Mouse (Mus musculus): ENCODE data around the gene Kcnip1. TPM values are rescaled to one million over a fixed set of nuclear protein-coding genes. Genes with fewer than 3 reads are reported as not detected.

Kcnip1 gene
- polyA plus RNA-seq, 1 experiment from 2014 or later = 41.6 TPM

DNA sequence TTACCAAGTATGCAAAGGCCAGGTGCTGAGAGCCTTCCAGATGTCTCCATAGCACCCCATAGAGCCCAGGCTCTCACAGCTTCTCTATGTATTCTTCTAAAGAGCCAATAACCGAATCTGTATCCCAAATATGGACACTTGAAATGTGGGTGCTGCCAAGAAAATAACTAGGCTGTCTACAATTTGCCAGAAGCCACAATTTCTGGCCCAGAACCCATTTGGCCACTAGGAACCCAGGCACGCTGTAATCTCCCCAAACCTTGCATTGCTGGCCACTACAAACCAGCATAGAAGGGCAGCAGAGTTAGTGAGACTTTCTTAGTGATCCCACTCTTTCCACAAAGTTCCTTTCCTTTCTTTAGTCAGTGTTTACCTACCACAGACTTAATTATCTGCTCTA is 17.8 kb downstream of the Kcnip1 start:
- H3K27me3 ChIP-seq = no peaks in the 10 kb centered on the region
- H3K4me3 ChIP-seq (replicated peaks) = no peak overlapping the region
- ATAC-seq = no peak
- H3K36me3 ChIP-seq = no peaks in the 10 kb centered on the region
- 79% methylated on average over 2 of the region's 2 CpGs for WGBS
- no peaks in the 10 kb centered on the region for H3K9me3 ChIP-seq
- H3K4me2 ChIP-seq (replicated peaks) = no peak overlapping the region
- no peak overlapping the region for H3K9ac ChIP-seq (replicated peaks)
- no peak overlapping the region for H3K27ac ChIP-seq
- H3K4me1 ChIP-seq (replicated peaks) = no peaks in the 10 kb centered on the region

DNA sequence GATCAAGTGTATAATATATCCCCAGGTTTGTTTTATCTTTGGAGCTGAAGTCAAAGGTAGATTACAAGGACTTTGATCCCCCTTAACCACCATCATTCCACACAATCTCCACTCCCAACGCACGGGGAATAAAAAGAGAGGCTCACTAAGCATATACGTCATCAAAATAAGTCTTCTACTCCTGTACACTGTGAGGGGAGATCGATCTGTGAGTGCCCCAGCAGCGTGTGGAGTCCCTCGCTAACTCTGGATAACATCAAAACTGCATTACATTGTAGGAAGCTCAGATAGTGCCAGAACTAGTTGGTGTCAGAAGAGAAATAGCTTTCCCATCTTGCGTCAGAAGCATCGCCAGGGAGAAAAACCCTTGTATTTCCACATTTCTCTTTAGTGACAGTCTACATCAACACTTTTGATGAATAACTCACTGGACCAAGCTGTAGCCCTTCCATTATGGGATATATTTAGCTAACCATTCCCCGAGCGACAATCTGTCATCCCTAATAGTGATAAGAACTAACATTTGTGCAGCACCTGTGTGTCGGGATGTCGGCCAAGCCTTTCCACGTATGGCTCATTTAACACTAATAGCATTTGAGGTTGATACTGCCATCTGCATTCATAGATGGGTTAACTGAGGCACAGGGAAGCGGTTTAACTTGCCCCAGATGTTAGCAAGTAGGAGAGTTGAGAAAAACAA is 18.5 kb downstream of the Kcnip1 start:
- no peak overlapping the region for H3K4me3 ChIP-seq (replicated peaks)
- H3K27ac ChIP-seq = no peak overlapping the region
- no peaks in the 10 kb centered on the region for H3K27me3 ChIP-seq
- no peaks in the 10 kb centered on the region for H3K9me3 ChIP-seq
- no peaks in the 10 kb centered on the region for H3K36me3 ChIP-seq
- 91% methylated on average over 14 of the region's 14 CpGs for WGBS
- no peak for ATAC-seq
- H3K4me1 ChIP-seq (replicated peaks) = no peaks in the 10 kb centered on the region
- no peak overlapping the region for H3K9ac ChIP-seq (replicated peaks)
- H3K4me2 ChIP-seq (replicated peaks) = no peak overlapping the region

DNA sequence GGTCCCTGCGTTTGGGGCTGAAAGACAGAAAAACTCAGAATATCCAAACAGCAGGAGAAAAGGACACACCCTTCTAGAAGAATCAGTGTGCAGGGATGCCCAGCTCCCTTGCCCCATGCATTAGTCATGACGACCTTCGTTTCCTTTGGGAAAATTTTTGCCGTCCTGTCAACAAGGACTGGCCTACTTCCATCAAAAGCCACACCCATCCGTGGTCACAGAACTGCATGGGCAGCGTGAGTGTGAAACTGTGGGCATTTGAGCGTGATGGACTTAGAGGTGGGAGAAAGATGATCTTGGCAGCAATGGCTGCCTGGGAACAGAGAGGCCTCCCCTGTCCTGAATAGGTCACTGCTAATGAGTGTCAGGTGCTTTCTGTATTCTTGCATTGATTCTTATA is 20.8 kb downstream of the Kcnip1 start:
- ATAC-seq = no peak
- 92% methylated on average over 7 of the region's 7 CpGs for WGBS
- Histone ChIP-seq H3K27ac (no peak overlapping the region), H3K9me3 (no peaks in the 10 kb centered on the region), H3K27me3 (no peaks in the 10 kb centered on the region), H3K36me3 (no peaks in the 10 kb centered on the region), H3K9ac (replicated peaks) (no peak overlapping the region), H3K4me1 (replicated peaks) (no peaks in the 10 kb centered on the region), H3K4me2 (replicated peaks) (no peak overlapping the region), H3K4me3 (replicated peaks) (no peak overlapping the region)

DNA sequence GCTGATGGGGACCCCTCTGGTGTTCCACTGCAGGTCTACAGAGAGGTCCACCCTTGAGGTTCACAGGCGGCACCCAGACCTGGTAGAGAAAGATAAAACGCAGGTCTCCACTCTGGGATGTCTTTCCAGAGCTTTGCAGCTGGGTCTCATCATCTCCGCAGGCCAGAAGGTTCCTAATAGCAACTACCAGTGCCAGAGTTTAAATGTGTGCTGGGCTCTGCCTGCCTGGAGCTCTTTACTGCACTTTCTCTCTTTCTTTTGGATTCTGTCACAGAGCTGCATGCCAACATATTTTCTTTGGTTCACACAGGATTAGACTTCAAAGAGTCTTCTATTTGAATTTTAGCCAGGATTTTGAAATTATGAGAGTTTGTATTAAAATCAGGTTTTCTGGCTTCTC is 23.8 kb downstream of the Kcnip1 start:
- Histone ChIP-seq H3K27ac (no peak overlapping the region), H3K4me1 (replicated peaks) (no peaks in the 10 kb centered on the region), H3K36me3 (no peaks in the 10 kb centered on the region), H3K9ac (replicated peaks) (no peak overlapping the region), H3K27me3 (no peaks in the 10 kb centered on the region), H3K4me3 (replicated peaks) (no peak overlapping the region), H3K4me2 (replicated peaks) (no peak overlapping the region), H3K9me3 (no peaks in the 10 kb centered on the region)
- 85% methylated on average over 3 of the region's 3 CpGs for WGBS
- ATAC-seq = no peak

DNA sequence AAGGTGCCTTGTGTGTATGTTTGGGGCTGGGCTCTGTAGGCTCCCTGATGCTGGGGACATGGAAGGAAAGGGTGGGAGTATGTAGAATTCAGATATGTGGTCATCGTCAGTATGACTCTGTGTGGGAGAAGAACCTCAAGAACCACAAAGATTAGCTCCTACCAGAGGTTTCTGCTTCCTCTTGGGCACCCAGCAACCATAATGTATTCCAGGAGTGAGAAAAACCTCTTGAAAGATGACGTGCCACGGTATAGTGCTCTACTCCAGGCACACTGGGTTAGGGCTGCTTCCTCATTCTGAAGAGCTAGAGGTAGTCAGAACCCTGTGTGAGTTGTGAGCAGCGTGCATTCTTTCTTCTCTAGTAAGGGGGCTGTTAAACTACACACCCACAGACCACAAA is 25.2 kb downstream of the Kcnip1 start:
- Histone ChIP-seq H3K27ac (no peak overlapping the region), H3K9ac (replicated peaks) (no peak overlapping the region), H3K4me1 (replicated peaks) (0 out of 2 replicates have a peak, but pooled peaks cover 3% of the 10 kb centered on the region), H3K27me3 (no peaks in the 10 kb centered on the region), H3K4me2 (replicated peaks) (no peak overlapping the region), H3K9me3 (no peaks in the 10 kb centered on the region), H3K36me3 (no peaks in the 10 kb centered on the region), H3K4me3 (replicated peaks) (no peak overlapping the region)
- WGBS = 79% methylated on average over 4 of the region's 4 CpGs
- no peak for ATAC-seq

DNA sequence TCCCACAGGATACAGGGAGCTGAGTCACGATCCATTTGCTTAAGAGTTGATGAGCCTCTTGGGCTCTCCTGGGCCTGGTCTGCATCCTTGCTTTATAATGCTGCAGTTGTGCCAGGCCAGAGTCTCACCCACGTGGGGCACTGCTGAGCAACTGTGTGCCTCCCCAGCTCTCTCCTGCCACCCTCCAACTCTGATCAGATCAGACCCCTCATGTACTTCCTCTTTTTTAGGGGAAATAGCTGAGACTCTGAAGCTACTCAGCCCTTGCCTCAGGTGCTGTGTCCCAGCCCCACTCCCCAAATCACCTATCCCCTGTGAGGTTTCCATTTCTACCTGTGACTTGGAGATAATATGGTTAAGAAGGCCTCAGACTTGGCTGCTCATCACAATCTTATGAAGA is 27.6 kb downstream of the Kcnip1 start:
- no peak for ATAC-seq
- no peak overlapping the region for H3K4me3 ChIP-seq (replicated peaks)
- no peaks in the 10 kb centered on the region for H3K9me3 ChIP-seq
- H3K27ac ChIP-seq = no peak overlapping the region
- H3K4me1 ChIP-seq (replicated peaks) = 0 out of 2 replicates have a peak, but pooled peaks cover 3% of the 10 kb centered on the region
- H3K4me2 ChIP-seq (replicated peaks) = no peak overlapping the region
- H3K36me3 ChIP-seq = no peaks in the 10 kb centered on the region
- 53% methylated on average over 2 of the region's 2 CpGs for WGBS
- no peaks in the 10 kb centered on the region for H3K27me3 ChIP-seq
- no peak overlapping the region for H3K9ac ChIP-seq (replicated peaks)

DNA sequence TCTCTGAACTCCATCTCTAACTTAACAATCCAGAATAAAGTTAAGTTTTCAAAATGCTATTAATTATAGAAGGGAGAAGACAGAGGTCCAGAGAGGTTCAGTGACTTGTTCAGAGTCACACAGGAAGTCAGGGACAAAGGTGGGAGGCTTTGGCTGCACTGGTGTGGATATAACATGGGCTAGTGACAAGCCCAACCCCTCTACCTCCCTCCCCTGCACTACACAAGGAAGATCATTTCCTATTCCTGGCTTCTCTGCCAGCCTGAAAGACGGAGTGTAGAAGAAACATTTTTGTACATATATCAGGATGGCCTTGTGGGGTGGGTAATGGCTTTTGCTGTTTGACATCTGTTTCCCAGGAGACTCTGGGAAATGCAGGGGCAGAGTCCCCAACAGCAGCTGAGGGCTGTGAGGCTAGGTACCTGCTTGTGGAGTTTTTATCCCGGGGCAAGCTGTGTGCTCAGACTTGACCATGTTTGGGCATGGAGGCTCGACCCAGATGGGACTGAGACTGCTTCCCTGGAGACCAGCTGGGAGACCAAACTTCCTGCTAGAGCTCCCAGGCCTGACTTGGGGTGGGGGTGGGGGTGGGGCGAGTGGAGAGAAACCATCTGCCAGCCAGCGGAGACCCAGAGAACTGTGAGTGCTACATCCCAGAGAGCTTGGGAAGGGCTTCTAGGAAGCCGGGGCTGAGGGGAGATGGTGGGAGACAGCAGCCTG is 30.1 kb downstream of the Kcnip1 start, which contains the start of gene Kcnmb1:
Gene Kcnmb1, plus strand, starts transcription at position 326 of the 720 bp plus-strand sequence.
- H3K27ac ChIP-seq = no peak within 1 kb of the TSS
- H3K36me3 ChIP-seq = no peaks in the 10 kb centered on the region
- WGBS = 57% methylated on average over 6 of the region's 6 CpGs
- no peak within 1 kb of the TSS for H3K4me3 ChIP-seq (replicated peaks)
- H3K4me1 ChIP-seq (replicated peaks) = 0 out of 2 replicates have a peak, but pooled peaks cover 3% of the 10 kb centered on the region
- H3K27me3 ChIP-seq = no peaks in the 10 kb centered on the region
- H3K9ac ChIP-seq (replicated peaks) = no peak within 1 kb of the TSS
- H3K9me3 ChIP-seq = no peaks in the 10 kb centered on the region
- ATAC-seq = no peak
- H3K4me2 ChIP-seq (replicated peaks) = no peak within 1 kb of the TSS

DNA sequence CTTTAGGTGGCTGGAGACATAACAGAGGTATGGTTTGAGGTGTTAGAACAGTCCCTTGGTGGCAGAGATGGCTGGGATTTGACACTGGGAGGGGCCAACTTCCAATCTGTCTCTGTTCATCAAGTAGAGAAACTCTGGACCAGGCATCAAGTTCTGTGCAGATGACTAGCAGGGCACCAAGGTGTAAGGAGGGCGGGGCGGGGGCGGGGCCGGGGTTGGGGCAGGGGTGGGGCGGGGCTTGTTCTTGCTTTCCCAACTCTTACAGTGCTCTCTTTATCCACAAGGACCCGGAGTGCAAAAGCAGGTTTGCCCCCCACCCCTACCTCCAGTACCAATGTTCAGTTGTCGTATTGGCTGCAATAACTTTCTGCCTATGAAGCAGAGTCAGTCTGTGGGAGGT is 30.8 kb downstream of the Kcnip1 start:
- Histone ChIP-seq H3K27me3 (no peaks in the 10 kb centered on the region), H3K4me1 (replicated peaks) (0 out of 2 replicates have a peak, but pooled peaks cover 3% of the 10 kb centered on the region), H3K4me2 (replicated peaks) (no peak overlapping the region), H3K27ac (no peak overlapping the region), H3K9me3 (no peaks in the 10 kb centered on the region), H3K36me3 (no peaks in the 10 kb centered on the region), H3K9ac (replicated peaks) (no peak overlapping the region), H3K4me3 (replicated peaks) (no peak overlapping the region)
- no peak for ATAC-seq
- WGBS = 59% methylated on average over 7 of the region's 7 CpGs

DNA sequence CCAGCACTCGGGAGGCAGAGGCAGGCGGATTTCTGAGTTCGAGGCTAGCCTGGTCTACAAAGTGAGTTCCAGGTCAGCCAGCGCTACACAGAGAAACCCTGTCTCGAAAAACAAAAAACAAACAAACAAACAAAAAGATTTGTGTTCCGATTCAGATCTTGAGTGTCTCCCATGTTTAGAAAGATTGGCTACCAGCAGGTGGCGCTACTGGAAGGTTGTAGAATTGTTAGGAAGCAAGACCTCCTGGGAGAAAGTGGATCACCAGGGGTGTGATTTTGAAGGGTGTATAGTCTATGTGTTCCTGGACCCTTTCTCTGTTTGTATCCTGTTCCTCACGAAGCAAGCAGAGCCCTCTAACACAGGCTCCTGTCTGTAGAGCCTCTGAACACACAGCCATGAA is 34.2 kb downstream of the Kcnip1 start:
- H3K4me3 ChIP-seq (replicated peaks) = no peak overlapping the region
- H3K36me3 ChIP-seq = no peaks in the 10 kb centered on the region
- ATAC-seq = no peak
- H3K4me2 ChIP-seq (replicated peaks) = no peak overlapping the region
- H3K4me1 ChIP-seq (replicated peaks) = 0 out of 2 replicates have a peak, but pooled peaks cover 3% of the 10 kb centered on the region
- no peaks in the 10 kb centered on the region for H3K9me3 ChIP-seq
- WGBS = 84% methylated on average over 8 of the region's 8 CpGs
- H3K9ac ChIP-seq (replicated peaks) = no peak overlapping the region
- no peak overlapping the region for H3K27ac ChIP-seq
- no peaks in the 10 kb centered on the region for H3K27me3 ChIP-seq

DNA sequence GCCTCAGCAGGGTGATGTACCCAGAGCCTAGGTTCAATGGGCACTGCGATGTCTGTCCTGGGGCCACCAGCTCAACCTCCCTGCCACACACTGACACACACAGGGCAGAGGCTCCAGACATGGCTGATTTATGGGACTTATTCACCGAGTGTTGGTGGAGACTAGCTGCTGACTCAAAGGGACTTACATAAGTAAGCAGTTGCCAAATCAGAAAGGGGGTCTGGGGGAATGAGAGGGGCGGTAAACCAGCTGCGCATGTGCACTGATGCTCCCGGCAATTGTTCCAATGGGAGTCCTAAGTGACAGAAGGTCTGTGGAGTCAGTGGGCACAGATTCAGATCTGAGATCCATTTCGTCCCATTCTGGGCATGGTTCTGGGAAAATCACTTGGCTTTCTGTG is 35.4 kb downstream of the Kcnip1 start:
- H3K4me2 ChIP-seq (replicated peaks) = no peak overlapping the region
- no peak overlapping the region for H3K27ac ChIP-seq
- no peak overlapping the region for H3K9ac ChIP-seq (replicated peaks)
- H3K9me3 ChIP-seq = no peaks in the 10 kb centered on the region
- H3K4me1 ChIP-seq (replicated peaks) = no peaks in the 10 kb centered on the region
- H3K27me3 ChIP-seq = no peaks in the 10 kb centered on the region
- H3K4me3 ChIP-seq (replicated peaks) = no peak overlapping the region
- H3K36me3 ChIP-seq = no peaks in the 10 kb centered on the region
- ATAC-seq = no peak
- WGBS = 87% methylated on average over 6 of the region's 6 CpGs

DNA sequence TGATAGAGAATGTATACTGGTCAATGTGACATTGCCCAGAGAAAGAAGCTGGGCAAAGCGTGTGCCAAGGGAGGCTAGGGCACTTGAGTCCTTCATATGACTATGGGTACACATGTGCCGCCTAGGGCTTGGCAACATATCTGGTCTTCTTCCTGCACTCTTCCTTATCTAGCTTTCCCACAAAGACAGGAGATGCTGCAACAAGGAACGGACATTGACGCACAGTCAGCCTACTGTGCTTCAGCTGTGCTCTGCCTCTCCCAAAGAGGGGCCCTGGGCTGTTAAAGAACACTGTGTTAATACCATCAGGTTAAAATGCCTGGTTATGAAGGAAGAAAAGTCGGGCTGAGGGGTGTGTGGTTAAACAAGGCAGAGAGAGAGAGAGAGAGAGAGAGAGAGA is 36.3 kb downstream of the Kcnip1 start:
- Histone ChIP-seq H3K4me2 (replicated peaks) (no peak overlapping the region), H3K36me3 (no peaks in the 10 kb centered on the region), H3K27ac (no peak overlapping the region), H3K27me3 (no peaks in the 10 kb centered on the region), H3K9me3 (no peaks in the 10 kb centered on the region), H3K4me1 (replicated peaks) (no peaks in the 10 kb centered on the region), H3K9ac (replicated peaks) (no peak overlapping the region), H3K4me3 (replicated peaks) (no peak overlapping the region)
- WGBS = 95% methylated on average over 5 of the region's 5 CpGs
- no peak for ATAC-seq

DNA sequence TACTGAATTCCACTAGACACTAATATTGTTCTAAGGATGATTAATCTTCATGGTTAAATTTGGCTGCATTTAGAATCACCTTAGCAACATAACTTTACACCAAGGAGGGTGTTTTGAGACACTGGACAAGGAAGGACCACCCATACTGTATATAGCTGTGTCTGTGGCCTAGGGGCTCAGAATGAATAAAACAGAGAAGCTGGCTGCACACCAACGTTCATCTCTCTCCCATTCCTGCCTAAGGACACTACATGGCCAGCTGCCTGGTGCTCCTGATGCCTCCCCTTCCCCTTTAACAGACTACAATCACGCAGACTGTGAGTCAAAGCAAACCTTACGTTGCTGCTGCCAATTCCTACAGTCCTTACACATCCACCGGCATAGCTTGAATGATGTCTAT is 37.0 kb downstream of the Kcnip1 start:
- no peak overlapping the region for H3K9ac ChIP-seq (replicated peaks)
- no peak overlapping the region for H3K4me2 ChIP-seq (replicated peaks)
- H3K27ac ChIP-seq = no peak overlapping the region

More for the DNA sequence above, 37.0 kb downstream of the Kcnip1 start:
- H3K4me3 ChIP-seq (replicated peaks) = no peak overlapping the region
- no peaks in the 10 kb centered on the region for H3K9me3 ChIP-seq
- no peaks in the 10 kb centered on the region for H3K36me3 ChIP-seq
- no peak for ATAC-seq
- H3K27me3 ChIP-seq = no peaks in the 10 kb centered on the region
- 84% methylated on average over 4 of the region's 4 CpGs for WGBS
- peaks cover 4% of the 10 kb centered on the region; the same call in 1 of the 2 replicates for H3K4me1 ChIP-seq (replicated peaks)

Data from midbrain, embryonic 13.5 days (tissue).